Mouse (Mus musculus) brain, embryonic 14.5 days (tissue): ENCODE measurements around the gene Epc2. TPM values are rescaled to one million over a fixed set of nuclear protein-coding genes. Genes with fewer than 3 reads are reported as not detected.

Experiments used
- DNase-seq: peaks from one replicate; pipeline ENCODE4 v3.0.0-alpha.2; 2011; ENCODE audit warnings: low read depth
- CTCF ChIP-seq: fragments of 200-500 bp; IDR thresholded peaks from 2 replicates; pipeline ENCODE4 v1.5.1; 2012; ENCODE audit warnings: inconsistent platforms, mild to moderate bottlenecking, moderate library complexity, borderline replicate concordance; ENCODE audit not compliant: insufficient read depth, insufficient read length; ENCODE audit errors: extremely low read depth
- POLR2A ChIP-seq: fragments of 200-500 bp; IDR thresholded peaks from 2 replicates; pipeline ENCODE4 v1.6.1; 2012; ENCODE audit warnings: mild to moderate bottlenecking, inconsistent platforms, borderline replicate concordance; ENCODE audit not compliant: poor library complexity, insufficient read depth, insufficient read length, severe bottlenecking; ENCODE audit errors: extremely low read depth
- polyA plus RNA-seq: library from polyadenylated mRNA; depleted of rRNA; stranded (reverse); fragments of >200 nt; gene quantifications from 2 replicates; pipeline ENCODE4 v1.2.3, GENCODE M21; 2012

Epc2 gene
- polyA plus RNA-seq, 1 experiment, result 40.0 TPM

GRCm38 (mm10) chr2:49483382-49483781, 32.1 kb downstream of the Epc2 start:
- no peak for TF ChIP-seq POLR2A
- no peak for TF ChIP-seq CTCF
- DNase-seq, result no peak

GRCm38 (mm10) chr2:49501435-49501834, 50.1 kb downstream of the Epc2 start:
- no peak for DNase-seq
- TF ChIP-seq POLR2A (no peak), CTCF (no peak)

DNA sequence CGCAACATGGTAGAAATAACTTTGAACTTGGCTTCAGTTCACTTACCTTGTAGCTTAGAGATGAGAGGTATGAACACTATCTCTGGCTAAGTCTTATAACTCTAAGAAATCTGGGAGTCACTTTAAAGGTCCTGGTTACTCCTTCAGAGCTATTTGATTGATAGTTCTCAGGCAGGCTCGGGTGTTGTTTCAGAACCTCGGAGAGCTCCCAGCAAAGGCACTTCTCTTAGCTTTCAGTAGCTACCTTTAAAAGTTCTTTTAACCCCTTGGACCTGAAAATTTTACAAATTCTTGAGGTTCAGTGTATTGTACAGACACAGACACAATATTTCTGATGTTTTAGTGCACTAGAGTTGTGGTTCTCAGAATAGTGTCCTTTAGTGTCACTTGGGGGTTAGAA, 52.3 kb downstream of the Epc2 start:
- TF ChIP-seq POLR2A (no peak), CTCF (no peak)
- no peak for DNase-seq

DNA sequence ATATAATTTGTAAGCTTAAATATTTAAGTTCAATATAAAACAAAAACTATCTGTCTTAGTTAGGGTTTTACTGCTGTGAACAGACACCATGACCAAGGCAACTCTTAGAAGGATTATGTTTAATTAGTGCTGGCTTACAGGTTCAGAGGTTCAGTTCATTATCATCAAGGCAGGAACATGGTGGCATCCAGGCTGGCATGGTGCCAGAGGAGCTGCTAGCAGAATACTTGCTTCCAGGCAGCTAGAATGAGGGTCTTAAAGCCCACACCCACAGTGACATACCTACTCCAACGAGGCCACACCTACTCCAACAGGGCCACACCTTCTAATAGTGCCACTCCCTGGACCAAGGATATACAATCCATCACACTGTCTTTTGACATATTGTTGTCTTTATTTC, 53.9 kb downstream of the Epc2 start:
- peak; percentile 28 for DNase-seq

- TF ChIP-seq CTCF, result no peak
- no peak for TF ChIP-seq POLR2A
These were observed 59.5 kb downstream of the Epc2 start for GRCm38 (mm10) chr2:49510832-49511231.

GRCm38 (mm10) chr2:49516011-49516410, 64.7 kb downstream of the Epc2 start:
- TF ChIP-seq CTCF (no peak), POLR2A (no peak)
- DNase-seq, result no peak

More at GRCm38 (mm10) chr2:49510832-49511231, 59.5 kb downstream of the Epc2 start:
- peak; percentile 43 for DNase-seq

- no peak for DNase-seq
- TF ChIP-seq CTCF, result no peak
- no peak for TF ChIP-seq POLR2A
These were observed 69.1 kb downstream of the Epc2 start for GRCm38 (mm10) chr2:49520409-49520808.

- no peak for DNase-seq
- no peak for TF ChIP-seq CTCF
- TF ChIP-seq POLR2A, result no peak
These were observed 69.7 kb downstream of the Epc2 start for GRCm38 (mm10) chr2:49520989-49521388.

GRCm38 (mm10) chr2:49521564-49521963, 70.3 kb downstream of the Epc2 start:
- TF ChIP-seq POLR2A, result no peak
- no peak for DNase-seq

DNA sequence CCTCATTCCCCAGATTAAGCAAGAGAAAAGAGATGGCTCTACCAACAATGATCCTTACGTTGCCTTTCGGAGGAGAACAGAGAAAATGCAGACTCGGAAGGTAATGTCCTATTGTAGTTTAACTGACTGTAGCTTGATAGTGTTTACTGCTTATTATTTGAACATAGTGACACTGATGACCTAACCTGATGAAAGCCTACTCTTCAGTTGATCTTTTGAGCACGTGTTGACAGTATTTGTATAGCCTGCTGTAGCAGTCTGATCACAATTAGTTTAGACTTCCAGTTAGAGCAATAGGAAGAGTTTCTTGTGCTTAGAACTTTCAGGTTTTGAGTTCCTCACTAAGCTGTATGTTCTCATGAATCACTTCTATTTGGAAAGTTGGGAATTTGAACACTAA, 71.3 kb downstream of the Epc2 start:
- no peak for TF ChIP-seq POLR2A
- TF ChIP-seq CTCF, result no peak
- no peak for DNase-seq

DNA sequence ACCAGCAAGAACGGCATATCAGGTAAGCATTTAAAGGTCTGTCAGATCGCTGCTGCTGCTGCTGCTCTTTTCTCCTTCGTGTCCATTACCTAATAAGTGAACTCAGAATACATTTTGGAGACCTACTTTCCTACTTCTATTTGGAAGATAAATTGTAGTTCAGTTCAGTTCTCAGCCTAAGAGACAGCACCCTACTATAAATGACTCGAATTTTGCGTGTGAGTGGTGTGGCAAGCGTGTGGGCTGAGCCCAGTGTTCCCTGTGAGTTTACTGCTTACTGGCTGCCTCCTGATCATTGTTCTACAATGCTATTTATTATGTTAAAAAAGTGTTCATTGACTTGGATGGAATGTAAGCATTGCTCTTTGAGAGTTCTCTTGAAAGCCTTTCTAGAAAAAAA, 85.9 kb downstream of the Epc2 start:
- TF ChIP-seq CTCF, result no peak
- no peak for TF ChIP-seq POLR2A
- DNase-seq, result no peak

DNA sequence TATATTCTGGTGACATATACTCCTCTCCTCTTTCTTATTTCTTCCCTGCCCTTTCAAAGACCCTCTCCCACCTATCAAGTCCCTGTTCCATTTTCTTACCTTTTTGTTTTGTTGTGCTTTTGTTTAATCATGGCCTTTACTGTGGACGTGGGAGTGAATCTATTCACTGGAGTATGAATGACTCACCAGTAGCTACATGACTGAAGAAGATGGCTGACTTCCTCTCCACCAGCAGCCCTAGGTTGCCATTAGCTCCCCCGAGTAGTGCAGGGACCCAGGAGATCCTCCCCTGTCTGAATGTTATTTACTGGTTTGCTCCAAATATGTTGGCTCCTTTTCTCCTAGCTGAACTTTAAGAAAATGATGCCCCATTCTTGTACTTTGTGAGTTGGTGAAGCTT, 86.8 kb downstream of the Epc2 start:
- TF ChIP-seq CTCF (no peak), POLR2A (no peak)

GRCm38 (mm10) chr2:49539745-49540144, 88.5 kb downstream of the Epc2 start:
- no peak for DNase-seq
- TF ChIP-seq POLR2A (no peak), CTCF (no peak)

More for the DNA sequence above, 86.8 kb downstream of the Epc2 start:
- no peak for DNase-seq

DNA sequence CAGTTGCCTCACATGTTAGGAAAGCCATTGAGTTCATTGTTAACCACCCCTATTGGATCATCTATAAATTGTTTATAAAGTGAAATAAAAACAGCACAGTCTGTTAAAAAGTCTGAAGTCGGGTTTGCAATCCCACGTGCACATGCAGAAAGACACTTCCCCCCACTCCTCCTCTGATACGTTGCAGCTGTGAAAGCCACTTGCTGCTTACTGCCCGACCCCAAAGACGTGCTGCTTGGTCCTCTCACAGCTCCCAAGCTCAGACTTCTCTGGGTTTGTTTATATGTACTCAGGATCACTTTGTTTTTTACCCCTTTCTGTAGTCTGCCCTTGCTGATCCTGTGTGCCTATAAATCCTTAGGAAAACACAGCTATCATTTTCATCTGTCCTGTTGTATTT, 96.5 kb downstream of the Epc2 start:
- TF ChIP-seq CTCF (no peak), POLR2A (no peak)
- no peak for DNase-seq
